Mouse (Mus musculus) CH12.LX (cell line): Measurements from ENCODE around the gene B3gnt3. TPM values are rescaled to one million over a fixed set of nuclear protein-coding genes. Genes with fewer than 3 reads are reported as not detected.

ENCODE experiments used
- DNase-seq: peaks from one replicate; pipeline ENCODE4 v3.0.0-alpha.2; 2013; ENCODE audit errors: extremely low read depth
- H3K27ac ChIP-seq: 2 replicates; pipeline ENCODE4 v1.5.1; 2012; ENCODE audit warnings: low read depth, mild to moderate bottlenecking, control low read depth, moderate library complexity; ENCODE audit not compliant: insufficient read depth
- H3K27me3 ChIP-seq: replicated peaks from 2 replicates; pipeline ENCODE3; 2012; ENCODE audit warnings: inconsistent platforms
- H3K36me3 ChIP-seq, 2 experiments: replicated peaks in 1 of 2; 2 replicates each; pipeline versions ENCODE3 to v1.6.1; 2012; ENCODE audit warnings: inconsistent platforms in 1 of 2, low read length in 1 of 2, mild to moderate bottlenecking in 1 of 2, mixed read lengths in 1 of 2, moderate library complexity in 1 of 2; ENCODE audit not compliant: control insufficient read depth in 1 of 2, insufficient read depth in 1 of 2
- H3K4me1 ChIP-seq, 2 experiments: 2 replicates each; pipeline ENCODE4 v1.6.1; 2012; ENCODE audit warnings: inconsistent platforms in 1 of 2, moderate library complexity in 1 of 2; ENCODE audit not compliant: insufficient read depth in 2 of 2, control insufficient read depth in 1 of 2
- H3K4me2 ChIP-seq: 2 replicates; pipeline ENCODE4 v1.6.1; 2012; ENCODE audit warnings: low read depth, mild to moderate bottlenecking, control low read depth; ENCODE audit not compliant: poor library complexity, insufficient read depth, severe bottlenecking
- H3K4me3 ChIP-seq, 3 experiments: fragments of 150-350 bp in 1 of 3; sonication (generic) in 1 of 3; replicated peaks in 1 of 3; 2 replicates each; pipeline versions ENCODE3 to v1.5.1; 2011 to 2012; ENCODE audit warnings: low read depth in 2 of 3, low read length in 2 of 3, mild to moderate bottlenecking in 2 of 3, moderate library complexity in 2 of 3, control low read depth in 1 of 3, improper control_type of control experiment in 1 of 3, inconsistent platforms in 1 of 3, mixed read lengths in 1 of 3; ENCODE audit not compliant: poor library complexity in 1 of 3
- H3K79me2 ChIP-seq: replicated peaks from 2 replicates; pipeline ENCODE4 v1.6.1; 2012; ENCODE audit warnings: mild to moderate bottlenecking, moderate library complexity; ENCODE audit not compliant: control insufficient read depth, poor library complexity, insufficient read depth, severe bottlenecking; ENCODE audit errors: extremely low read depth
- H3K9ac ChIP-seq: 2 replicates; pipeline ENCODE4 v1.6.1; 2012; ENCODE audit warnings: low read depth, mild to moderate bottlenecking, control low read depth, moderate library complexity; ENCODE audit not compliant: insufficient read depth
- H3K9me3 ChIP-seq: replicated peaks from 2 replicates; pipeline ENCODE3; 2012; ENCODE audit warnings: low read length, inconsistent platforms, mixed read lengths
- BHLHE40 ChIP-seq: IDR thresholded peaks from 2 replicates; pipeline ENCODE4 v1.6.1; 2011; ENCODE audit warnings: mild to moderate bottlenecking, low read depth, low read length, improper control_type of control experiment
- CHD2 ChIP-seq: IDR thresholded peaks from 2 replicates; pipeline ENCODE4 v1.6.1; 2011; ENCODE audit warnings: low read length, improper control_type of control experiment
- CTCF ChIP-seq, 2 experiments: IDR thresholded peaks in 1 of 2; conservative IDR thresholded peaks in 1 of 2; 2 replicates each; pipeline ENCODE4 v1.5.1; 2011 to 2012; ENCODE audit warnings: low read depth in 2 of 2, low read length in 2 of 2, improper control_type of control experiment in 1 of 2, inconsistent platforms in 1 of 2, mild to moderate bottlenecking in 1 of 2, moderate library complexity in 1 of 2
- EP300 ChIP-seq: IDR thresholded peaks from 2 replicates; pipeline ENCODE4 v1.6.1; 2011; ENCODE audit warnings: low read length, improper control_type of control experiment
- ETS1 ChIP-seq: conservative IDR thresholded peaks from 2 replicates; pipeline ENCODE4 v1.6.1; 2012; ENCODE audit warnings: low read depth, mild to moderate bottlenecking, inconsistent platforms, low read length, improper control_type of control experiment, moderate library complexity
- IRF4 ChIP-seq: IDR thresholded peaks from 2 replicates; pipeline ENCODE4 v1.6.1; 2014; ENCODE audit warnings: low read depth, mild to moderate bottlenecking, inconsistent platforms, low read length, improper control_type of control experiment
- JUN ChIP-seq: IDR thresholded peaks from 2 replicates; pipeline ENCODE4 v1.6.1; 2011; ENCODE audit warnings: low read depth, mild to moderate bottlenecking, low read length, improper control_type of control experiment, moderate library complexity; ENCODE audit not compliant: insufficient read depth
- KAT2A ChIP-seq: IDR thresholded peaks from 2 replicates; pipeline ENCODE4 v1.6.1; 2012; ENCODE audit warnings: low read length, improper control_type of control experiment, inconsistent platforms; ENCODE audit not compliant: insufficient replicate concordance
- MAFK ChIP-seq: IDR thresholded peaks from 2 replicates; pipeline ENCODE4 v1.6.1; 2011; ENCODE audit warnings: low read length, improper control_type of control experiment; ENCODE audit not compliant: insufficient replicate concordance
- MAZ ChIP-seq: IDR thresholded peaks from 2 replicates; pipeline ENCODE4 v1.6.1; 2012; ENCODE audit warnings: low read depth, mild to moderate bottlenecking, inconsistent platforms, low read length, improper control_type of control experiment, moderate library complexity
- MEF2A ChIP-seq: IDR thresholded peaks from 2 replicates; pipeline ENCODE4 v1.6.1; 2014; ENCODE audit warnings: low read depth, mild to moderate bottlenecking, inconsistent platforms, low read length, improper control_type of control experiment, borderline replicate concordance
- MXI1 ChIP-seq: IDR thresholded peaks from 2 replicates; pipeline ENCODE4 v1.6.1; 2011; ENCODE audit warnings: mild to moderate bottlenecking, low read depth, low read length, improper control_type of control experiment
- NELFE ChIP-seq: IDR thresholded peaks from 2 replicates; pipeline ENCODE4 v1.6.1; 2011; ENCODE audit warnings: low read depth, low read length, improper control_type of control experiment
- NRF1 ChIP-seq: IDR thresholded peaks from 2 replicates; pipeline ENCODE4 v1.6.1; 2014; ENCODE audit warnings: low read depth, mild to moderate bottlenecking, inconsistent platforms, low read length, improper control_type of control experiment, moderate library complexity
- POLR2AphosphoS2 ChIP-seq: IDR thresholded peaks from 2 replicates; pipeline ENCODE4 v1.6.1; 2011; ENCODE audit warnings: low read depth, low read length, improper control_type of control experiment
- RAD21 ChIP-seq: IDR thresholded peaks from 2 replicates; pipeline ENCODE4 v1.6.1; 2011; ENCODE audit warnings: low read depth, mild to moderate bottlenecking, low read length, improper control_type of control experiment, moderate library complexity
- RCOR1 ChIP-seq: conservative IDR thresholded peaks from 2 replicates; pipeline ENCODE4 v1.6.1; 2012; ENCODE audit warnings: low read depth, mild to moderate bottlenecking, inconsistent platforms, low read length, improper control_type of control experiment
- SIN3A ChIP-seq: IDR thresholded peaks from 2 replicates; pipeline ENCODE4 v1.6.1; 2012; ENCODE audit warnings: low read length, improper control_type of control experiment, inconsistent platforms
- TCF12 ChIP-seq: IDR thresholded peaks from 2 replicates; pipeline ENCODE4 v1.6.1; 2014; ENCODE audit warnings: low read depth, mild to moderate bottlenecking, inconsistent platforms, low read length, improper control_type of control experiment
- UBTF ChIP-seq: IDR thresholded peaks from 2 replicates; pipeline ENCODE4 v1.6.1; 2012; ENCODE audit warnings: low read depth, mild to moderate bottlenecking, inconsistent platforms, low read length, improper control_type of control experiment, moderate library complexity
- USF1 ChIP-seq: IDR thresholded peaks from 2 replicates; pipeline ENCODE4 v1.6.1; 2014; ENCODE audit warnings: low read depth, mild to moderate bottlenecking, inconsistent platforms, low read length, improper control_type of control experiment
- USF2 ChIP-seq: conservative IDR thresholded peaks from 2 replicates; pipeline ENCODE4 v1.6.1; 2011; ENCODE audit warnings: low read depth, low read length, improper control_type of control experiment
- ZC3H11A ChIP-seq: IDR thresholded peaks from 2 replicates; pipeline ENCODE4 v1.6.1; 2012; ENCODE audit warnings: low read depth, mild to moderate bottlenecking, inconsistent platforms, low read length, improper control_type of control experiment
- ZKSCAN1 ChIP-seq: IDR thresholded peaks from 2 replicates; pipeline ENCODE4 v1.6.1; 2012; ENCODE audit warnings: low read depth, inconsistent platforms, low read length, improper control_type of control experiment, borderline replicate concordance
- dilution Hi-C: fragments of 300-500 bp; cut with MboI; formaldehyde crosslinking; loops from 2 replicates; pipeline ENCODE4 v1.14.3; 2020; ENCODE audit warnings: low sequenced_read_pairs; ENCODE audit not compliant: extremely low pct_unique_long_range_greater_than_20kb, extremely low pct_ligation_motif_present
- in situ Hi-C: fragments of 300-500 bp; cut with MboI; formaldehyde crosslinking; loops from 3 replicates; pipeline ENCODE4 v1.14.3; 2019; ENCODE audit warnings: low sequenced_read_pairs, low pct_ligation_motif_present, low pct_unique_long_range_greater_than_20kb, mixed read lengths
- polyA plus RNA-seq: library from polyadenylated mRNA; unstranded; fragments of >175 nt; gene quantifications from 2 replicates; pipeline ENCODE4 v1.2.1, GENCODE M21; 2012; ENCODE audit warnings: low read depth; ENCODE audit not compliant: insufficient read length
- total RNA-seq, 2 experiments: library from RNA; depleted of rRNA; stranded (reverse); fragments of 300-350 nt in 1 of 2; fragments of >200 nt in 1 of 2; gene quantifications; 2 replicates each; pipeline ENCODE4 v1.2.3; 2012 to 2014

B3gnt3 gene
- total and polyA plus RNA-seq, 3 experiments = 0.24 to 0.98 TPM; not detected in 1

GRCm38 (mm10) chr8:71719928-71720457, 18.4 kb upstream of the B3gnt3 start:
- no peaks in the 10 kb centered on the region for H3K27me3 ChIP-seq
- no peaks in the 10 kb centered on the region for H3K9me3 ChIP-seq
- H3K27ac ChIP-seq = no peak overlapping the region
- H3K9ac ChIP-seq = no peak overlapping the region
- H3K4me1 ChIP-seq = peaks cover 18 to 70% of the 10 kb centered on the region in 2 experiments
- H3K36me3 ChIP-seq = peaks cover 61 to 70% of the 10 kb centered on the region in 2 experiments
- no peak overlapping the region for H3K4me3 ChIP-seq
- H3K79me2 ChIP-seq = peaks cover 7% of the 10 kb centered on the region
- TF ChIP-seq IRF4 = no peak
- no peak for TF ChIP-seq POLR2AphosphoS2
- no peak for TF ChIP-seq SIN3A
- no peak for TF ChIP-seq MAZ
- TF ChIP-seq ZC3H11A = no peak
- no peak for TF ChIP-seq RCOR1
- no peak for TF ChIP-seq EP300
- no peak for TF ChIP-seq JUN
- TF ChIP-seq USF2 = no peak
- no peak for TF ChIP-seq ZKSCAN1
- no peak overlapping the region for H3K4me2 ChIP-seq
- dilution Hi-C loops (no loop called here), in situ Hi-C loops (no loop called here)
- DNase-seq = no peak

GRCm38 (mm10) chr8:71719218-71719617, 17.6 kb upstream of the B3gnt3 start:
- no peak overlapping the region for H3K4me3 ChIP-seq
- peaks cover 11 to 68% of the 10 kb centered on the region in 2 experiments for H3K4me1 ChIP-seq
- no peaks in the 10 kb centered on the region for H3K9me3 ChIP-seq
- no peak overlapping the region for H3K4me2 ChIP-seq
- DNase-seq = no peak
- in situ Hi-C loops (no loop called here), dilution Hi-C loops (no loop called here)
- H3K27ac ChIP-seq = no peak overlapping the region
- peaks cover 68 to 78% of the 10 kb centered on the region in 2 experiments for H3K36me3 ChIP-seq
- TF ChIP-seq MAFK (no peak), USF1 (no peak), CTCF (conservative IDR thresholded peaks at IDR 0.05 in 1 of 2, IDR thresholded peaks at IDR 0.05 in 1 of 2; ENCODE audit: low read depth in 2 of 2, low read length in 2 of 2) (no peak), POLR2AphosphoS2 (no peak), UBTF (no peak), CHD2 (no peak), RAD21 (no peak), ETS1 (no peak), MEF2A (no peak), MAZ (no peak), TCF12 (no peak), NRF1 (no peak), BHLHE40 (no peak), ZC3H11A (no peak), KAT2A (no peak), NELFE (no peak), MXI1 (no peak), IRF4 (no peak)
- no peak overlapping the region for H3K9ac ChIP-seq
- no peaks in the 10 kb centered on the region for H3K27me3 ChIP-seq
- H3K79me2 ChIP-seq = peaks cover 7% of the 10 kb centered on the region
